Mouse (Mus musculus): ENCODE data around the gene Insl3.

GRCm38 (mm10) chr8:71658515-71659049, 30.4 kb upstream of the Insl3 start:
- TF ChIP-seq CTCF (IDR thresholded peaks at IDR 0.05; ENCODE audit: low read depth), result no peak
- TF ChIP-seq EP300 (IDR thresholded peaks at IDR 0.05; ENCODE audit: low read depth), result no peak
